Mouse (Mus musculus) frontal cortex, postnatal 25 days (tissue): ENCODE measurements around the gene Cdc5l.
"Not testable (repeated sequence)": the region's sequence is repeated elsewhere in the genome, so short reads cannot be mapped to it uniquely, and the experiment has no call there.

Experiments used
- DNase-seq, 2 experiments: peaks; one replicate each; pipeline ENCODE4 v3.0.0; 2022; ENCODE audit warnings: low spot score in 2 of 2

The Cdc5l gene

DNA sequence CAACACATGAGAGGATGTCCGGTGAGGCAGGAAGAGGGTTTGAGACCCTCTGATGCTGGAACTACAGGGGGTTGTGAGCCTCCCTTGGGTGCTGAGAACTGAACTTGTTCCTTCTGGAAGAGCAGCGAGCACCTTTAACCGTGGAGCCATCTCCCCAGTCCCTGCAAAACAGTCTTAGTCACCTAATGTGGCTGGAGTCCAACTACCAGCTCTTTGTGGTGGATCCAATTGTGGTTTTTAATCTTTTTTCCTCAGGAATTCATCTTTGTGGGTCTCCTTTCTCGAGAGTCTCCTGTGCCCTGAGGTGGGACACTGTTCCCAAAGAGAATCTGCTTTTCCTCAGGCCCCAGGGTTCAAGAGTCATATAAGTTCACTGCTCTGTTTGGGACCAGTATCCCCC is 12.4 kb upstream of the Cdc5l start:
- DNase-seq: no peak

DNA sequence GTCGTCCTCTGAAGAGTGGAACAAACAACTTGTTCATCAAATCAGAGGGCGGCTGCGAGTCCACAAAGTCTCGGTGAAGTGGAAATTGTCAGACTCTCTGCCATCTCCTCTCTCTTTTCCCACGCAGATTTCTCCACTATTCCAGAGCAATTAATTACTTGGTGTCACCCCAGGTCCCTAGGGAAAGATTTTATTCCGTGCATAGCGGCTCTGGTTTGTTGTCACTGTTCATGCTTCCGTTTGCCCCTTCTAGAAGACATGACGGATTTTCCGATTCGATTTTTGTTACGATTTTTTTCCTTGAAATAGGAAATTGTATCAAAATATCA is 689 bp upstream of the Cdc5l start:
- no peak for DNase-seq

DNA sequence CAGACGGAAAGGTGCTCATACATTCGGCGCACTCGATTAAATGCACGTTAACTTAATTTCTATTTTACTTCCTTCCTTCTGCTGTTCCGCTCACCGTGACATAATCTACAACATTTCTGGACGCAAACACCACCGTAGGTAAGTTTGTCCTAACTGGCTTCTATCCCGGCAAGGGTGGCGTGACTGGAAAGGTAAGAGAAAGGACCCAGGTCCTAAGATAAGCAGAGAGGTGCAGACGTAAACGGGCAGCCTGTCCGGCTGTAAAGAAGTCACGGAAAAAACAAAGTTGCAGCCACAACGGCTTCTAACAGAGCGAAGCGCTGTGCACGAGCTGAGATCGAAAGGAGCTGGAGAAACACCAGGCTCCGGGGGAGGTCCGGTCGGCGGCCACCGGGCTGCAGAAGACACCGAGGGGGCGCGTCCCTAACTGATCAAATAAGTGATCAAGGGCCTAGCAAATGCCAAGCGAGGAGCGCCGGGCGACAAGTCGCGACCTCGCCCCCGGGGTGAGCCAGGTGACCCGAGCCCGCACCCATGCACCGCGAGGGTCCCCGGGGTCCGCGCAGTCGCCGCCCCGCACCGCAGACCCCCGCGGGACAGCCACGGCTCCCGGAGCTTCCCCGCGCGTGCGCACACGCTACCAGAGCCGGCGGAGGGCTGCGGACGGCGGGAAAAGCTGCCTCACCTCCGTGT is 685 bp downstream of the Cdc5l start:
- no peak for DNase-seq

DNA sequence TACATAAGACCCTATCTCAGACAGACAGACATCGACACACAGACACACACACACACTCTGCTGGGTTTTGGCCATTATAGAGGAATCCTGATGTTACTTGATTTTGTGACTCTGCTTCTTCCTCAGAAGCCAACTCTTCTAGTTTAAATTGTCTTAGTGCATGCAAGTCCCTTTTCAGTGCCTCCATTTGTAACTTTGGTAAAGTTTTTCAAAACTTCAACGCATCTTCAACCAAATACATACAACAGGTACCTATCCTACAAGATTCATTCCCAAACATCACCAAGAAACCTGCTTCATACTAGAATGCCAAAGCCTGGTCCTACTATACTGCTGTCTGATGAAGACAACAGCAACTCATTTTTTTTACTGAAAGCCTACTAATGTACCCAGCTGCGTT is 1.5 kb downstream of the Cdc5l start:
- DNase-seq: no peak

DNA sequence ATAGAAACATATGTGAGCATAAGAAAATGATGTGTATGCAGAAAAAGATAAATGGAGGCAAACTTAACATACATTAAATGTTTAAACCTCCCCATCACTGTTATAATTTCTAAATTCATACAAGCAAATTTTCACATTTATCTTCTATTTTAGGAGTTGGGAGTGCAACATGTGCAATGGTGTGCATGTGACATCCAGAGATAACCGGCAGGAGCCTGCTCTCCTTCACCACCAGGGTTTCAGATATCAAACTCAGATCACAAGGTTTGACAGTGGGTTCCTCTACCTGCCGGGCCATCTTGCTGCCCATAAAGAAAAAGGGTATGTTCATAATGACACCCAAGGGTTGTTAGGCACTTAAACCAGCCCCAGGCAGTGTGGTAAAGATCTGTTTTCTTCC is 16.1 kb downstream of the Cdc5l start:
- DNase-seq: no peak

- not testable (repeated sequence) for DNase-seq
Measured at GRCm38 (mm10) chr17:45411617-45412016, 21.9 kb downstream of the Cdc5l start.

GRCm38 (mm10) chr17:45408719-45409118 is 24.8 kb downstream of the Cdc5l start:
- no peak for DNase-seq

- no peak for DNase-seq
Measured at GRCm38 (mm10) chr17:45406281-45406680, 27.3 kb downstream of the Cdc5l start.

- DNase-seq: peak in 1 of 2 experiments; percentile 50
Measured at GRCm38 (mm10) chr17:45403207-45403606, 30.3 kb downstream of the Cdc5l start.

DNA sequence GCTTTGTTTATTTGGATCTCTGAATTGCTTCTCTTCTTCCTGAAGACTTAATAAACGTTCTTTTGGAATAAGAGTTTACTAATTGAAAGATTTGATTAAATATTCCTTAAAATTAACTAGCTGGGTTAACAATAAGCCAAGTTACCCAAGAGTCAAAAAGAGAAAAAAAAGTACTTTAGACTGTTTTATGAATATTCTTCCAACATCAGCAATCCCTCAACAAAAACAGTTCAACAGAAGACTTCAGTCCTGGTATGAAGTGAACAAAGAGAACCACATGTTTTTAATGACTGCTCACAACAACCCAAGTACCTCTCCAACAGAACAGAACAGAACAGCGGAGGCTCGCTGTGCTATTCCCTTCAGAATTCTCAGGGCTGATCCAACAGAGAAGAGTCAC is 30.9 kb downstream of the Cdc5l start:
- DNase-seq: no peak

- DNase-seq: no peak
Measured at GRCm38 (mm10) chr17:45402126-45402525, 31.4 kb downstream of the Cdc5l start.

DNA sequence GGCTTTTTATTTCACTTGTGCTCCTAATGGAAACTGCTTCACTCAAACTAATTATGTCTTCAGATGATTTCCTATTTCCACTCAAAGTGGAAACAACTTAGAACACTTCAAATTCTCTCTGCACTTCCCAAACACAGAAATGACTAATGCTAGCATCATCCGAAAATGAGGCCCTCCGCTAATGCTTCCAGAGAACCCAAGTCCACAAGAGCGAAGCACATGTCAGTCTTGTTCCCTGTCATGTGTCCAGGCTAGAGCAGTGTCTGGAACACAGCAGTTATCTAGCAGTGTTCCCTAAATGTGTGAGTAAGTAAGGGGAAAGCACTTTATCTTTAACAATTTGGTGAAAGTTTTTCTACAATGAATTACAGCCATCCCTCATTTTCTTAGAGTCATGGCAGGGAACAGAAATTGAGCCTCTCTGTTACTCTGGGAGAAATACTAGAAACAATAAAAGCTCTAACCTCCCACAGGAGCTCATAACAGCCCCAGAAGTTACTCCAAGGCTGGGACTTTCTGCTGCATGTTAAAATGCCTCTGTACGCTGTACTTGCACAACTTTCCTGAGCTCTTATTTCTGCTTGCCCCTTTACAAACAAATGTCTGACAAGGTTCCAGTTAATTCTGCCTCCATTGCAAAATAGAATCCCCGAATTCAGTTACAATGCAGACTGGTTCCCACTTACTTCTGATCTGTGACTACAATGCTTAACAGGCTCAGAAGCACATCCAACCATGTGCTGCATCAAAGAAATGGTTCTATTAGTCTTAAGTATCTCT is 32.2 kb downstream of the Cdc5l start:
- DNase-seq: no peak

GRCm38 (mm10) chr17:45398021-45398420 is 35.5 kb downstream of the Cdc5l start:
- no peak for DNase-seq

- no peak for DNase-seq
Measured at GRCm38 (mm10) chr17:45397541-45397940, 36.0 kb downstream of the Cdc5l start.

GRCm38 (mm10) chr17:45394612-45395011 is 38.9 kb downstream of the Cdc5l start:
- no peak for DNase-seq

DNA sequence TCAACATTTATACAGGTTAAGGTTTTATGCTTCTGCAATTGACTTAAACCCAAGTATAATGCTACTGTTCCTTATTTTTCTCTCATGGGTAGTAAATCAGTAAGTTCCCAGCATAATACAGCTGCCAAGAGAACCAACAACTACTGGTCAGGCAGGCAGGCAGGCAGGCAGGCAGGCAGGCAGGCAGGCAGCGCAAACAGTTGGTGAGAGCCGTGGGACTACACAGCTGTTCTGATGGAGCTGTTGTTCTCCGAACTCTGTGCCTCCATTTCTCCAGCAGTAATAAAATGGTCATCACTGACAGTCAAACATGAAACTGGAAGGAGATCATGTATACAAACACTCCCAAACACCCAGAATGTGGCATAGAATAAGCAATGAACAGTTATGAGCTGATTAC is 39.8 kb downstream of the Cdc5l start:
- DNase-seq: no peak

DNA sequence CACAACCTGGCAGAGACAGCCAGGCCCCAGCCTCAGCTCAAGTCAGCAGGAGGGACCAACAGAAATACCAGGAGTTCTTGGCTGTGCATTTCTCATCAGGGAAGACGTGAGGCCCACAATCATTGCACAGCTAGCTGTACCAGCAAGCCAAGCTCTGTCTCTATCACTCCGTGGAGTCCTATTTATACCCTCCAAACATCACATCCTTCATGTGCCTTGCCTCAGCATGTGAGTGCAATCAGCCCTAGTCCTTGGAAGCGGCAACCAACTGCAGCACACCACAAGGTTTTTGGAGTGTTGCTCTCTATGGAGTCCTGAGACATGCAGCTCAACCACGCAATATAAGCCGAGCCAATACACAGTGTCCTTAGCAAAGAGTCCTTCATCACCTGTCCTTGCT is 43.6 kb downstream of the Cdc5l start:
- no peak for DNase-seq

DNA sequence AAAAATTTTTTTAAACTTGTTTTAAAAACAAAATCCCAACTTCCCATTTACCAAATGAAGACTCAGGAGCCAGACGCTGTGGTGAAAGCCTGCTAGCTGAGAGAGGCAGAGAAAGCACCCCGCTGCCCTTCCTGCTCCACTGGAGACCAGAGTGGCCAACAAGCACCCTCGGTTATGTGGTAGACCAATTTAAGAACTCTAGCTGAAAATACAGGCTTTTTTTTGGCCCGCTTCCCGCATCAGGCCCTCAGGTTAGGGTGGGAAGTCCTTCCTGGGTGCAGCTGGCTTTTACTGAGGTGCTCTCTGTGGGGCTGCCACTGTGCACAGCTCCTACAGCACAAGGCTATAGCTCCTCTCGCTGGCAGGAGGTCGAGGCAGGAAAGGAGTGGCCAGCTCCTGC is 46.6 kb downstream of the Cdc5l start:
- DNase-seq: no peak

- no peak for DNase-seq
Measured at GRCm38 (mm10) chr17:45383305-45383704, 50.2 kb downstream of the Cdc5l start.

DNA sequence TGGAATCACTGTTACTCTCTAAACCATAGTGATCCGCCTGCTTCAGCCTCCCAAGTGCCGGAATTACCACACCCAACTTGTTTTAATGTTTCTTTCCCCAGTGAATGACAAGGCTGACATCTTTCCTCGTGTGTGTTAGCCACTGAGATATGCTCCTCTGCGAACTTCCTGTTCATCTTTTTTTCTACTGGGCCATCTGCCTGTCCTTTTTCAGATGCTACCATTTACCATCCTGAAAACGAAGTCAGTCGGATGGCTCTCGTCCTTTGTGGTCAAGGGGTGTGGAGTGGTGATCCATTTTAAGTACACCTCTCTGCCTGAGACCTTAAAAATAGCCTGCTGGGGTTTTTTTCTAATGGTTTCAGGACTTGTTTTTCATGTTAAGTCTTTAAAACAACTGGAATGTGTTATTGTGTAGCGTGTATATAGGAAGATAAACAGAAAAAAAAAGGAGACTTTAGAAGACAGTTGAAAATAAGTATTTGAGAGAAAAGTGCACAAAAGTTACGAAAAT is 54.2 kb downstream of the Cdc5l start:
- DNase-seq: no peak

- no peak for DNase-seq
Measured at GRCm38 (mm10) chr17:45377323-45377722, 56.2 kb downstream of the Cdc5l start.

GRCm38 (mm10) chr17:45373987-45374608 is 59.4 kb downstream of the Cdc5l start:
- peak; percentile 74 to 75 for DNase-seq

- no peak for DNase-seq
Measured at GRCm38 (mm10) chr17:45371042-45371441, 62.5 kb downstream of the Cdc5l start.
